Mouse (Mus musculus): ENCODE data around the gene 1810010H24Rik. TPM values are rescaled to one million over a fixed set of nuclear protein-coding genes. Genes with fewer than 3 reads are reported as not detected.
"Not testable (repeated sequence)": the region's sequence is repeated elsewhere in the genome, so short reads cannot be mapped to it uniquely, and the experiment has no call there.

1810010H24Rik gene
- polyA plus RNA-seq (2015; fragmentation: Nextera tagmentation; extraction: Ambion mirVana), result 1.7 and 2.1 TPM in 2 replicates

DNA sequence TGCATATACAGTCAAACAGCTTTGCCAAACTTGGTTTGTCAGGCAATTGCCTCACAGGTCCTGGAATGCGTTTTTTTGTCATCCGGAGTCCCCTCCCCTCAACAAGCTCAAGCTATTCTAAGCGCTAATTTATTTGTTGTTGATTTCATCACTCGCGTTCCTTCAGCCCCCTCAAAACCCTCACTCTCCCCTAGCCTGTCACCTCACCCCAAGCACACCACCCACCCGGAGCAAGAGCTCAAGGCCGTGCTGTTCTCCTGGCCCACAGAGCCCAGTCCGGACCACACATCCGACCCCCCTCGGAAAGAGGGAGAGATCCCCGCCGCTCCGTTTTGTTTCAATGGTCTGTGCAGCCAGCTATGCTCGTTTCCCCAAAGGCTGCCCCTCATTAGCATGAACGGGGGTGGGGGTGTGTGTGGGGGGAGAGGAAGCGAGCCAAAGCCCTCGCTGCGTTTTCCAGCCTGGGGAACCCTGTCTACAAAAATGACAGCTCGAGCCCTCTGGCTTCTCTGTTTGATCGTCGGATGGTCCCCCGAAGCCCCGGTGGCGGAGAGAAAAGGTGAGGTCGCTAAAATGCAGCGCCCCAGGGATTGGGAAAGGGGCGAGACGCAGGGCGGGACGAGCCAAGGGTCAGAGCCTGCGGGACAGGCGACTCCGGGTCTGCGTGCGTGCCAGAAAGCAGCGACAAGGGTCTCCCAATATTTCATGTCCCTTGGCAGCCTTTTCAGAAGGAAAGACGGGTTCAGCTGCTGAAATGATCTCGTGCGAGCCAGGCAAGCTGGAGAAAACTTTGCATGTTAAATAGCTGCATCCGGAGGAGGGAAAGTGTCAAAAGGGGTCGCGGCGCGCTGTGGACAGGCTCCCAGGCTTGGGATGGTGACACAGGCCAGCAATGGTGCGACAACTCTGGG is at the start of gene 1810010H24Rik:
Gene 1810010H24Rik (plus strand): TSS at position 271 of the 911 bp plus-strand sequence.
- peak within 1 kb of the TSS; percentile 63 for H3K27ac ChIP-seq
- H3K9me3 ChIP-seq (replicated peaks), result no peaks in the 10 kb centered on the region
- H3K4me2 ChIP-seq, result peak within 1 kb of the TSS; percentile 91
- peaks cover 50% of the 10 kb centered on the region for H3K4me1 ChIP-seq
- H3K27me3 ChIP-seq, result no peaks in the 10 kb centered on the region
- peak within 1 kb of the TSS; percentile 61 for H3K4me3 ChIP-seq (replicated peaks)
- H3K36me3 ChIP-seq, result no peaks in the 10 kb centered on the region
- peak within 1 kb of the TSS; percentile 47 for H3K9ac ChIP-seq
- no peak for ATAC-seq (replicated peaks; ENCODE audit: low FRiP score)
- under 1% methylated on average over 45 of the region's 45 CpGs for WGBS

DNA sequence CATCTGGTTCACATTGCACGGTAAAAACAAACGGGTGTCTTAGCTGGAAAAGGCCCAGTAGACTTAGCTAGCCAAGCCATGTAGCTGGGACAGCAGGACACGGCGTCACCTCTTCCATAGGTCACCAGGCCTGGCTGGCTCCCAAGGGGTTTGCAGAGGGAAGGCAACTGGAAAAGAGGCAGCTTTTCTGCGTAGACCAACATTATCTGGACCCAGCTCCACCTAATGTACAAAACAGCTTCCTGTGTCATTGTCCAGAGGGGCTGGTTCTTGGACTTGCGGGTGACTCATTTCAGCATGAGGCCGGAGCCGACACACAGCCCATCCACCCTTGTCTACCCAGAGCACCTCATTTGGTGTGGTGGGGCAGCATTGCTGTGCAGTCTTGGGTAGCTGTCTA is 49.3 kb upstream of the 1810010H24Rik start:
- 81% methylated on average over 8 of the region's 8 CpGs for WGBS
- ATAC-seq (replicated peaks; ENCODE audit: low FRiP score), result no peak

DNA sequence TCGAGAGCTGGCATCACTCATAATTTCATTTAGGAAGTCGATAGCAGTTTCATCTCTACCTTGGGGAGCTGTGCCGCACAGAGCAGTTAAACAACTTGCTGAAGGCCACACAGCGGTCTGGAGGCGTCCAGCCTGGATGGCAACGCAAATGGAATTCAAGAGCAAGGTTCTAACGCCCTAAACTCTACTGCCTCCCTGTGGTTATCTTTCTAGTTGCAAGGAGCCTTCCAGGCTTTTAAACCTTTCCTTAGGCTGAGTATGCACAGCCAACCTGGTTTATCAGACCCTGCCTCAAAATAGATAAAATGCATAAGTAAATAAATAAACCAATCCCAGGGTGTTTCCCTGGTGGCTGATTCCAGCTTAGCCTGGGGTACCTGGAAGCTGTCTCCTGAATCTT is 45.0 kb upstream of the 1810010H24Rik start:
- H3K36me3 ChIP-seq, result no peaks in the 10 kb centered on the region
- H3K27me3 ChIP-seq, result no peaks in the 10 kb centered on the region
- ATAC-seq (replicated peaks; ENCODE audit: low FRiP score), result 0 out of 2 replicates have a peak, but pooled peaks have one; percentile 22
- H3K27ac ChIP-seq, result no peak overlapping the region
- WGBS, result 28% methylated on average over 7 of the region's 7 CpGs
- H3K4me1 ChIP-seq, result peaks cover 11% of the 10 kb centered on the region
- no peaks in the 10 kb centered on the region for H3K9me3 ChIP-seq (replicated peaks)
- no peak overlapping the region for H3K4me2 ChIP-seq
- no peak overlapping the region for H3K9ac ChIP-seq
- H3K4me3 ChIP-seq (replicated peaks), result no peak overlapping the region

More for the DNA sequence above, 49.3 kb upstream of the 1810010H24Rik start:
- Histone ChIP-seq H3K36me3 (no peaks in the 10 kb centered on the region), H3K9ac (no peak overlapping the region), H3K4me1 (peaks cover 11% of the 10 kb centered on the region), H3K4me2 (no peak overlapping the region), H3K9me3 (replicated peaks) (no peaks in the 10 kb centered on the region), H3K27me3 (no peaks in the 10 kb centered on the region), H3K4me3 (replicated peaks) (no peak overlapping the region), H3K27ac (peak overlapping the region; percentile 34; the same call in 1 of the 2 replicates)

DNA sequence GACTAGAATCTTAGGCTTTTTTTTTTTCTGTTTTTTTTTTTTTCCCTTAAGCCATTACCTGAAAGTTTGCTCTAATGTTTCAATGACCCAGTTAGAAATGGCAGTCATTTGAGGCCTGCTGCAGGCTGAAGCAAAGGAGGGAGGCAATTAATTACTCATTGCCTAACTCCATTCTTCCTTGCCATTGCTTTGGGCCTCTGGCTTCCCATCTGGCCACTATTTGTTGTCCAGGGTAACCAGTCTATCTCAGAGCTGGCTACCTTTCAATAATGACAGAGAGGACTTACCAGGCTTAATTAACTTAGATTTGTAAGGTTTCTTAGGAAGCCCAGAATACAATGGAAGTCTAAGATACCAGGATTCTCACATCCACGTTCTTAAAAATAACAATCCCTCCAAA is 43.7 kb upstream of the 1810010H24Rik start:
- no peak overlapping the region for H3K9ac ChIP-seq
- 63% methylated on average over 1 of the region's 1 CpGs for WGBS
- no peaks in the 10 kb centered on the region for H3K27me3 ChIP-seq
- H3K4me1 ChIP-seq, result no peaks in the 10 kb centered on the region
- H3K9me3 ChIP-seq (replicated peaks), result no peaks in the 10 kb centered on the region
- no peak overlapping the region for H3K4me3 ChIP-seq (replicated peaks)
- H3K27ac ChIP-seq, result peak overlapping the region; percentile 30; the same call in 1 of the 2 replicates
- H3K36me3 ChIP-seq, result peaks cover 3% of the 10 kb centered on the region; the same call in 1 of the 2 replicates
- H3K4me2 ChIP-seq, result no peak overlapping the region
- ATAC-seq (replicated peaks; ENCODE audit: low FRiP score), result no peak

DNA sequence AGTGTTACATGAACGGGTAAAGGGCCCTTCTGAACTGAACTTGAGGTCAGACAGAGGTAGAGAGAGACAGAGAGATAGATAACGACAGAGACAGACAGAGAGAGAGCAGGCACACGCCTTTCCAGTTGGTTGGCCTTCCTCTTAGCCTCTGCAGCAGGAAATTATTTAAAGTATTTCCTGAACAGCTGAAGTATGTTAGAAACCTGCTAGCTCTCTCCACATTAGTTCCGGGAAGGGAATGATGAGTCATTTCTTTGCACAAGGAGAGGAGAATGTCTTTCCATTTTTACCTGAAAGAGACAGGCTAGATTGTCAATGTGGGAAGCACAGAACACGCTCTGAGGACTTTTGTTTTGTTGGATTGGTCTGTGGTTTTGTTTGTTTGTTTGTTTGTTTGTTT is 43.1 kb upstream of the 1810010H24Rik start:
- ATAC-seq (replicated peaks; ENCODE audit: low FRiP score), result no peak; the same call in 1 of the 2 replicates
- peaks cover 8% of the 10 kb centered on the region for H3K36me3 ChIP-seq
- WGBS, result 27% methylated on average over 5 of the region's 5 CpGs

DNA sequence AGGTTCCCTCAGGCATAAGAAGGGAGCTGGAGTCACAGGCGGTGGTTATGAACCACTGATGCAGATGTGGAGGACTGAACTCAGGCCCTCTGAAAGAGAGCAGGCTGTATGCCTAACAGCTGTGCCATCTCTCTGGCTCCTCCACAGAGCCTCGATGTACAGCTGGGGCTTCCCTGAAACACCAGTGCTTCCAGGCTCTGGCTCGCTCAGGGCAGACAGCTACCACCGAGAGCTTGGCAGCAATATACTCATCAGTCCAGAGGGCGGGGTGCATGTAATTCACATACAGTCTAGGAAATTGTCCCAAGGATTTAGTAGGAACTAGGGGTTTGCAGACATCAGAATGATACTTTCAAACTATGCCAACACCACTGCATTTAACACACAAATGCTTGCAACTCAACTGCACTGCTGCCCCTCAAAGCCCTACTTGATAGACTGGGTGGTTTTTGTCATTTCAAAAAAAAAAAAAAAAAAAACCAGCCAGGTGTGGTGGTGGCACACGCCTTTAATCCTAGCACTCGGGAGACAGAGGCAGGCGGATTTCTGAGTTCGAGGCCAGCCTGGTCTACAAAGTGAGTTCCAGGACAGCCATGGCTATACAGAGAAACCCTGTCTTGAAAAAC is 39.4 kb upstream of the 1810010H24Rik start:
- ATAC-seq (replicated peaks; ENCODE audit: low FRiP score); H3K27me3 ChIP-seq; H3K9me3 ChIP-seq (replicated peaks); H3K27ac ChIP-seq; H3K4me1 ChIP-seq; H3K4me3 ChIP-seq (replicated peaks); H3K9ac ChIP-seq; H3K4me2 ChIP-seq: not testable (repeated sequence)
- WGBS, result 92% methylated on average over 9 of the region's 9 CpGs
- peaks cover 44% of the 10 kb centered on the region for H3K36me3 ChIP-seq

More for the DNA sequence above, 43.1 kb upstream of the 1810010H24Rik start:
- Histone ChIP-seq H3K4me1 (no peaks in the 10 kb centered on the region), H3K9ac (no peak overlapping the region), H3K27ac (peak overlapping the region; percentile 30; the same call in 1 of the 2 replicates), H3K9me3 (replicated peaks) (no peaks in the 10 kb centered on the region), H3K27me3 (no peaks in the 10 kb centered on the region), H3K4me2 (no peak overlapping the region), H3K4me3 (replicated peaks) (no peak overlapping the region)

DNA sequence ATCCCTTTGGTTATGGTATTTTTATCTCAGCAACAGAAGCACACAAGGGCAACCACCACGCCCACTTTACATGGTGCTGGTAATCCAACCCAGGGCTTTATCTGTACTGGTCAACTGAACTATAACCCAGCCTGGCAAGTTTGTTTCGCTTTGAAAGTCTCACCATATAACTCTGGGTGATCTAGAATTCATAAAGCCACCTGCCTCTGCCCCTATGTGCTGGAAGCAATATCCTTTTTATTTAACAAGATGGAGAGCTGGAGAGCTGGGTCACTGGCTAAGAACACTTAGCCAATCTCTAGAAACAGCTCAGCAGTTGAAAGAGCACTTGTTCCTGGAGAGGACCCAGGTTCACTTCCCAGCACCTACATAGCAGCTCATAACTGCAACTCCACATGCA is 38.1 kb upstream of the 1810010H24Rik start:
- Histone ChIP-seq H3K27me3 (no peaks in the 10 kb centered on the region), H3K9me3 (replicated peaks) (no peaks in the 10 kb centered on the region), H3K36me3 (peaks cover 55% of the 10 kb centered on the region), H3K4me2 (no peak overlapping the region), H3K4me1 (no peaks in the 10 kb centered on the region), H3K9ac (no peak overlapping the region), H3K27ac (no peak overlapping the region), H3K4me3 (replicated peaks) (no peak overlapping the region)
- ATAC-seq (replicated peaks; ENCODE audit: low FRiP score), result no peak
- 97% methylated on average over 2 of the region's 2 CpGs for WGBS

DNA sequence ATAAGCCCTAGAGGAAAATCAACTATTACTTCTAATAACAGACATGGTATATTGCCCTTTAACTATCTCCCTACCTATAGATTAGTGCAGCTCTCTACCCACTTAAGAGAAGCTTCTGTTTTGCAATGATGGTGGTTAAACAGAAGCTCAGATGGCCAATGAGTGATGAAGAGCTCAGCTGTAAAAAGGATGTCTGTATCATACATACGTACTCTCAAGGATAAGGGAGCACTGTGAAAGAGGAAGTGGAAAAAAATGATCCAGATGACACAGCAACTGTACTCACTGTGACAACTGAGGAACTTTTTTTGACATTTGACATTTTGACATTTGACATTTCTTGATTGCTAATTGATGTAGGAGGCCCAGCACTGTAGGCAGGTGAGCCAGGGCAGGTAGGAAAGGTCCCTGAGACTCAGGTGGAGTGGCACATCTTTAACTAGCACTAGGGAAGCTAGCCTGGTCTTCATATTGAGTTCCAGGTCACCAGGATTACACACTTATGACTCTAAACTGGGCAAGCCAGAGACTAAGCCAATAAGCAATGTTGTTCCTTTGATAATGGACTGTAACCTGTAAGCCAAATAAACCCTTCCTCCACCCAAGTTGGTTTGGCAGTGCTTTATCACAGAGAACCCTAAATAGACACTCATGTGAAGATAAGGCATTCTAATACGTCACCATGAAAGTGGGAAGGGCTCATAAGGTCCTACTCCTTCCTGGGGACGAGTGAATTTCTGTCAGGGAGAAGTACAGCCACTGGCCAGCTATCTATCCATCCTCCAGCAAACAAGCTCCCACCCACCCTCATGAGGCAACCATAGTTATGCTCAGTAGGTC is 31.0 kb upstream of the 1810010H24Rik start:
- H3K9me3 ChIP-seq (replicated peaks), result no peaks in the 10 kb centered on the region
- H3K4me3 ChIP-seq (replicated peaks), result no peak overlapping the region
- peaks cover 17% of the 10 kb centered on the region for H3K4me1 ChIP-seq
- no peak overlapping the region for H3K9ac ChIP-seq
- ATAC-seq (replicated peaks; ENCODE audit: low FRiP score), result no peak
- no peak overlapping the region for H3K4me2 ChIP-seq
- H3K27me3 ChIP-seq, result no peaks in the 10 kb centered on the region
- H3K36me3 ChIP-seq, result peaks cover 76% of the 10 kb centered on the region
- 78% methylated on average over 3 of the region's 3 CpGs for WGBS
- H3K27ac ChIP-seq, result no peak overlapping the region

DNA sequence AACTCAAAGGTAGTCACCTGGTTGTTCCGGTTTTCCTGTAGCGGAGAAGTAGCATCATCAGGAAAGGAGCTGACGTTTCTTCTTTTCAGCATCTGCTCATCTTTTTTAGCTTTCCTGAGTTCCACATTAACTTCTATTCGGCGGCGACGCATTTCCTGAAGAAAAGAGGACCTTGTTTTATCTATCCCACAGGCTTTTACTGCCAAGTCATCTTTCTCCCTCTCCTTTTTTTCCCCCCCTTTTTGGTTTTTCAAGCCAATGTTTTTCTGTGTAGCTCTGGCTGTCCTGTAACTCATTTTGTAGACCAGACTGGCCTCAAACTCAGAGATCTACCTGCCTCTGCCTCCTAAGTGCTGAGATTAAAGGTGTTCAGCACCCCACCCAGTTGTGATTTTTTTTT is 29.0 kb upstream of the 1810010H24Rik start:
- H3K4me2 ChIP-seq, result peak overlapping the region; percentile 69
- WGBS, result 91% methylated on average over 7 of the region's 7 CpGs
- H3K27me3 ChIP-seq; H3K27ac ChIP-seq; H3K9ac ChIP-seq; H3K9me3 ChIP-seq (replicated peaks); ATAC-seq (replicated peaks; ENCODE audit: low FRiP score): not testable (repeated sequence)
- H3K4me1 ChIP-seq, result peaks cover 19% of the 10 kb centered on the region
- H3K36me3 ChIP-seq, result peaks cover 56% of the 10 kb centered on the region
- peak overlapping the region; percentile 99 for H3K4me3 ChIP-seq (replicated peaks)

DNA sequence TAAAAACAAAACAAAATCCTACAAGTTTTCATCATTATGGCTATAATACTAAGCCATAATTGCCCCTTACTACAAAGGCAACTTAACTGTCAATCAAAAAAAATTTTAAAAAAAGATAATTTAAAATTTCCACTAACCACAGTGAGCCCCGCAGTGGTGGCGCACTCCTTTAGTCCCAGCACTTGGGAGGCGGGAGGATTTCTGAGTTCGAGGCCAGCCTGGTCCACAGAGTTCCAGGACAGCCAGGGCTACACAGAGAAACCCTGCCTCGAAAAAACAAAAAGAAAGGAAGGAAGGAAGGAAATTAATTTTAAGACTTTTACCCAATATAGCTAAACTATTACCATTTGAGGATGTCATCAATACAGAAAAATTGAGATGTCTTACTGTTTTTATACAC is 27.5 kb upstream of the 1810010H24Rik start:
- no peak overlapping the region for H3K27ac ChIP-seq
- peaks cover 22% of the 10 kb centered on the region for H3K4me1 ChIP-seq
- H3K4me2 ChIP-seq, result peak overlapping the region; percentile 69
- 24% methylated on average over 5 of the region's 5 CpGs for WGBS
- peak overlapping the region; percentile 88 for H3K9ac ChIP-seq
- H3K27me3 ChIP-seq, result no peaks in the 10 kb centered on the region
- peak overlapping the region; percentile 99 for H3K4me3 ChIP-seq (replicated peaks)
- H3K9me3 ChIP-seq (replicated peaks), result no peaks in the 10 kb centered on the region
- H3K36me3 ChIP-seq, result peaks cover 43% of the 10 kb centered on the region
- ATAC-seq (replicated peaks; ENCODE audit: low FRiP score), result no peak

DNA sequence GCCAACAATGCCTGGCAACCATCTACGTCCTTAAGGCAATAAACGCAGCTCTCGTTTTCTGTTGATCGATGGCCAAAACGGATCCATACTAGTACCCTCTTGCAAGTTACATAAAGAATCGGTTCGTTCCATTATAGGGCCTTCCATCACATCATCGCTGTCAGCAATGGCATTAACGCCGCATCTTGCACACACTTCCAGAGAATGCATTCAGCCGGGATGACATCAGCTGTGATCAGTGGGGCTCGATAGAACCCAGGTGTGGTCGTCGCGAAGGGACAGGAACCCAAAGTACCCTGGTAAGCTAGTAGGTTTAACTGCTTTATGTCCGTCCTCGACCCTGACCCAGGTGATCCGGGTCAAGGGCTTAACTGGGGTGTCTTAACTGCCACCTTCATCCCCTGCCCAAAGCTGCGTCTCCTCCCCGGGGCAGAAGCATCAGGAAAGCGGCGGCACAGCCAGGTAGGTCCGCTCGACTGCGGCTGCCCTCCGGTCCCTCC is 26.8 kb upstream of the 1810010H24Rik start:
- under 1% methylated on average over 26 of the region's 26 CpGs for WGBS
- H3K4me1 ChIP-seq, result peaks cover 22% of the 10 kb centered on the region
- H3K27ac ChIP-seq, result peak overlapping the region; percentile 91
- peak; percentile 37 for ATAC-seq (replicated peaks; ENCODE audit: low FRiP score)
- no peaks in the 10 kb centered on the region for H3K9me3 ChIP-seq (replicated peaks)
- peaks cover 36% of the 10 kb centered on the region for H3K36me3 ChIP-seq
- H3K4me2 ChIP-seq, result peak overlapping the region; percentile 69
- H3K4me3 ChIP-seq (replicated peaks), result peak overlapping the region; percentile 99
- H3K9ac ChIP-seq, result peak overlapping the region; percentile 88
- no peaks in the 10 kb centered on the region for H3K27me3 ChIP-seq

Data from kidney, embryonic 15.5 days (tissue).